Mouse (Mus musculus): ENCODE results near the gene E4f1.

- TF ChIP-seq CTCF (IDR thresholded peaks at IDR 0.05; ENCODE audit: low read depth) (no peak), EP300 (IDR thresholded peaks at IDR 0.05; ENCODE audit: low read depth) (no peak)
These were observed 9.3 kb upstream of the E4f1 start for GRCm38 (mm10) chr17:24479431-24479830.

Data from liver, embryonic 14.5 days (tissue).